Mouse (Mus musculus) intestine, postnatal 0 days (tissue): Measurements from ENCODE around the gene Anpep. TPM values are rescaled to one million over a fixed set of nuclear protein-coding genes. Genes with fewer than 3 reads are reported as not detected.

Experiments used
- ATAC-seq: fragments of 200-750 bp; cut with Nextera tagmentation; 2 replicates; pipeline ENCODE4 v1.8.0; 2017; ENCODE audit warnings: mild to moderate bottlenecking, moderate TSS enrichment, moderate library complexity
- H3K27ac ChIP-seq: fragments of 300-500 bp; sonication (generic); 2 replicates; pipeline ENCODE4 v1.5.1; 2014; ENCODE audit warnings: mild to moderate bottlenecking, low read depth, low read length, moderate library complexity
- H3K27me3 ChIP-seq: fragments of 300-500 bp; sonication (generic); replicated peaks from 2 replicates; pipeline ENCODE4 v1.6.1; 2014; ENCODE audit warnings: low read length, mixed read lengths; ENCODE audit not compliant: control insufficient read depth, insufficient read depth
- H3K36me3 ChIP-seq: fragments of 300-500 bp; sonication (generic); 2 replicates; pipeline ENCODE4 v1.6.1; 2014; ENCODE audit warnings: mild to moderate bottlenecking, moderate library complexity; ENCODE audit not compliant: control insufficient read depth, insufficient read depth
- H3K4me1 ChIP-seq: fragments of 300-500 bp; sonication (generic); replicated peaks from 2 replicates; pipeline ENCODE4 v1.6.1; 2014; ENCODE audit warnings: antibody characterized with exemption, low read length, mixed read lengths; ENCODE audit not compliant: control insufficient read depth, insufficient read depth
- H3K4me2 ChIP-seq: fragments of 300-500 bp; sonication (generic); replicated peaks from 2 replicates; pipeline ENCODE4 v1.6.1; 2014; ENCODE audit warnings: low read depth, mild to moderate bottlenecking, moderate library complexity
- H3K4me3 ChIP-seq: fragments of 300-500 bp; sonication (generic); 2 replicates; pipeline ENCODE4 v1.5.1; 2014; ENCODE audit warnings: low read depth, low read length
- H3K9ac ChIP-seq: fragments of 300-500 bp; sonication (generic); 2 replicates; pipeline ENCODE4 v1.6.1; 2014; ENCODE audit warnings: mild to moderate bottlenecking, low read depth, low read length
- H3K9me3 ChIP-seq: fragments of 300-500 bp; sonication (generic); 2 replicates; pipeline ENCODE4 v1.6.1; 2016; ENCODE audit warnings: mixed run types; ENCODE audit not compliant: control insufficient read depth
- CTCF ChIP-seq: sonication (generic); IDR thresholded peaks from 2 replicates; pipeline ENCODE4 v1.5.1; 2016; ENCODE audit warnings: low read depth, mild to moderate bottlenecking, control low read depth, antibody characterized with exemption, moderate library complexity
- WGBS: fragments of 180-500 bp; shearing (Covaris S2); extraction: QIAGEN DNeasy Blood & Tissue Kit; methylation state at CpG from one replicate; pipeline ENCODE4 v1.1.7; 2014; 5-methylcytosine and 5-hydroxymethylcytosine counted together
- polyA plus RNA-seq: library from polyadenylated mRNA; unstranded; fragments of >200 nt; fragmentation: Nextera tagmentation; extraction: Ambion mirVana; gene quantifications from 2 replicates; pipeline ENCODE4 v1.2.1, GENCODE M21; 2015

Anpep gene
- polyA plus RNA-seq, 1 experiment from 2014 or later = 476 TPM

- H3K27ac ChIP-seq = no peak overlapping the region
- no peak overlapping the region for H3K9ac ChIP-seq
- no peaks in the 10 kb centered on the region for H3K9me3 ChIP-seq
- H3K36me3 ChIP-seq = peaks cover 10% of the 10 kb centered on the region; the same call in 1 of the 2 replicates
- no peak overlapping the region for H3K4me2 ChIP-seq
- no peak overlapping the region for H3K4me3 ChIP-seq
- no peak for TF ChIP-seq CTCF
- H3K4me1 ChIP-seq = no peaks in the 10 kb centered on the region; the same call in 1 of the 2 replicates
- WGBS = 88% methylated on average over 6 of the region's 6 CpGs
- no peak for ATAC-seq
- H3K27me3 ChIP-seq = no peaks in the 10 kb centered on the region
Observed at GRCm38 (mm10) chr7:79871797-79872345, 11.0 kb upstream of the Anpep start.

GRCm38 (mm10) chr7:79869072-79869719 lies 8.3 kb upstream of the Anpep start:
- no peak for TF ChIP-seq CTCF
- ATAC-seq = peak; percentile 28
- H3K27me3 ChIP-seq = no peaks in the 10 kb centered on the region
- H3K4me3 ChIP-seq = no peak overlapping the region
- H3K4me1 ChIP-seq = no peaks in the 10 kb centered on the region; the same call in 1 of the 2 replicates
- no peak overlapping the region for H3K4me2 ChIP-seq
- no peak overlapping the region for H3K9ac ChIP-seq
- H3K36me3 ChIP-seq = no peaks in the 10 kb centered on the region
- H3K9me3 ChIP-seq = no peaks in the 10 kb centered on the region
- 30% methylated on average over 6 of the region's 6 CpGs for WGBS
- H3K27ac ChIP-seq = no peak overlapping the region

- H3K4me3 ChIP-seq = no peak overlapping the region
- H3K9ac ChIP-seq = no peak overlapping the region
- no peaks in the 10 kb centered on the region for H3K9me3 ChIP-seq
- no peaks in the 10 kb centered on the region; the same call in 1 of the 2 replicates for H3K4me1 ChIP-seq
- H3K27ac ChIP-seq = peak overlapping the region; percentile 46; the same call in 1 of the 2 replicates
- H3K27me3 ChIP-seq = no peaks in the 10 kb centered on the region
- no peaks in the 10 kb centered on the region for H3K36me3 ChIP-seq
- 55% methylated on average over 7 of the region's 7 CpGs for WGBS
- no peak overlapping the region for H3K4me2 ChIP-seq
- peak; percentile 86 for ATAC-seq
- TF ChIP-seq CTCF = no peak
Observed at GRCm38 (mm10) chr7:79868475-79868874, 7.6 kb upstream of the Anpep start.

GRCm38 (mm10) chr7:79867861-79868260 lies 7.0 kb upstream of the Anpep start:
- no peak overlapping the region for H3K4me3 ChIP-seq
- no peak overlapping the region for H3K4me2 ChIP-seq
- no peak for ATAC-seq
- H3K9me3 ChIP-seq = no peaks in the 10 kb centered on the region
- no peak overlapping the region for H3K9ac ChIP-seq
- no peaks in the 10 kb centered on the region; the same call in 1 of the 2 replicates for H3K4me1 ChIP-seq
- no peak for TF ChIP-seq CTCF
- no peaks in the 10 kb centered on the region for H3K27me3 ChIP-seq
- no peaks in the 10 kb centered on the region for H3K36me3 ChIP-seq
- H3K27ac ChIP-seq = peak overlapping the region; percentile 46; the same call in 1 of the 2 replicates
- WGBS = 81% methylated on average over 13 of the region's 13 CpGs

GRCm38 (mm10) chr7:79866294-79867000 lies 5.6 kb upstream of the Anpep start:
- no peak for ATAC-seq
- Histone ChIP-seq H3K9me3 (no peaks in the 10 kb centered on the region), H3K27me3 (no peaks in the 10 kb centered on the region), H3K4me3 (no peak overlapping the region), H3K9ac (no peak overlapping the region), H3K4me1 (no peaks in the 10 kb centered on the region; the same call in 1 of the 2 replicates), H3K27ac (no peak overlapping the region), H3K36me3 (no peaks in the 10 kb centered on the region), H3K4me2 (no peak overlapping the region)
- 77% methylated on average over 3 of the region's 3 CpGs for WGBS
- no peak for TF ChIP-seq CTCF

- Histone ChIP-seq H3K27me3 (no peaks in the 10 kb centered on the region), H3K4me3 (no peak overlapping the region), H3K36me3 (no peaks in the 10 kb centered on the region), H3K27ac (no peak overlapping the region), H3K4me2 (no peak overlapping the region), H3K9ac (no peak overlapping the region), H3K9me3 (no peaks in the 10 kb centered on the region), H3K4me1 (no peaks in the 10 kb centered on the region)
- 74% methylated on average over 8 of the region's 8 CpGs for WGBS
- no peak for TF ChIP-seq CTCF
- 0 out of 2 replicates have a peak, but pooled peaks have one; percentile 13 for ATAC-seq
Observed at GRCm38 (mm10) chr7:79861794-79862193, 935 bp upstream of the Anpep start.
